Mouse (Mus musculus) spleen, adult 2 months (tissue): ENCODE measurements around the gene H2-T24.

Experiments used
- CTCF ChIP-seq: fragments of 200-500 bp; IDR thresholded peaks from 2 replicates; pipeline ENCODE4 v1.5.1; 2011; ENCODE audit warnings: mild to moderate bottlenecking, inconsistent platforms; ENCODE audit not compliant: insufficient read depth, insufficient read length, insufficient replicate concordance; ENCODE audit errors: extremely low read depth
- POLR2A ChIP-seq: fragments of 200-500 bp; IDR thresholded peaks from 2 replicates; pipeline ENCODE4 v1.6.1; 2011; ENCODE audit warnings: low read depth, low read length, inconsistent platforms

- TF ChIP-seq CTCF = no peak
- TF ChIP-seq POLR2A = no peak
These were observed 21.0 kb downstream of the H2-T24 start for GRCm38 (mm10) chr17:35999356-35999755.
